Mouse (Mus musculus): Measurements from ENCODE around the gene Cd83. TPM values are rescaled to one million over a fixed set of nuclear protein-coding genes. Genes with fewer than 3 reads are reported as not detected.

The Cd83 gene
- polyA plus RNA-seq, 1 experiment from 2014 or later, result 9.5 TPM

DNA sequence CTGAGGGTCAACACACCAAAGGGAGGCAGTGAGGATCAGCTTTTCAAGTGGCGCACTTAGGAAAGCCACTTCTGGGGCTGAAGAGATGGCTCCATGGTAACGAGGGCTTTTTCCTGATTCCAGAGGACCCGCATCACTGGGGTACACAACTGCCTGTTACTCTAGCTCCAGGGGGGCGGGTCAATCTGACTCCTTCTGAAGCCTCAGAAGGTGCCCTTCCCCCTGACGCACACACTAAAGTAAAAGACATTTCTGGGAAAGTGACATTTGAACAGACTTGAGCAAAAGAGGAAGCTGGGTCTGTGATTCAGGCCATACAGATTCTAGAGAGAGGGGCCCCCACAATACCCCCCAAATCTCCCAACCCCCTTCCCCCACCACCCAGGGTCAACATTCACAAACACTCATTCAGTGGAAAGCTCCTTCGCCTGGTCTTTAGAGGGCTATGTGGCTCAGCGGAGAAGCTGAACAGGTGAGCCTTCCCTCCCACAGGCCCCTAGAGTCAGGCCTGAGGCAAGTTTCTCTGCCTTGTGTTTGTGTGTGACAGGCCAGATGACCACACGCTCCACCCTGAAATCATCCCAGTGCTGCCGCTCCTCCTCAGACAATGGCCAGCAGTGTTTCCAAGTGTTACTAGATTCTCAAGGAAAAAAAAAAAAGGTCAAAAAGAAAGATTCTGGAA lies 7.1 kb upstream of the Cd83 start:
- Histone ChIP-seq H3K4me2 (replicated peaks) (no peak overlapping the region), H3K9me3 (no peaks in the 10 kb centered on the region), H3K27me3 (peaks cover 5% of the 10 kb centered on the region; the same call in 1 of the 2 replicates), H3K4me1 (peaks cover 8% of the 10 kb centered on the region), H3K27ac (no peak overlapping the region), H3K4me3 (no peak overlapping the region), H3K36me3 (no peaks in the 10 kb centered on the region), H3K9ac (no peak overlapping the region)
- no peak for ATAC-seq (ENCODE audit: insufficient number of reproducible peaks, insufficient read depth, low FRiP score, low TSS enrichment)
- 52% methylated on average over 9 of the region's 9 CpGs for WGBS

DNA sequence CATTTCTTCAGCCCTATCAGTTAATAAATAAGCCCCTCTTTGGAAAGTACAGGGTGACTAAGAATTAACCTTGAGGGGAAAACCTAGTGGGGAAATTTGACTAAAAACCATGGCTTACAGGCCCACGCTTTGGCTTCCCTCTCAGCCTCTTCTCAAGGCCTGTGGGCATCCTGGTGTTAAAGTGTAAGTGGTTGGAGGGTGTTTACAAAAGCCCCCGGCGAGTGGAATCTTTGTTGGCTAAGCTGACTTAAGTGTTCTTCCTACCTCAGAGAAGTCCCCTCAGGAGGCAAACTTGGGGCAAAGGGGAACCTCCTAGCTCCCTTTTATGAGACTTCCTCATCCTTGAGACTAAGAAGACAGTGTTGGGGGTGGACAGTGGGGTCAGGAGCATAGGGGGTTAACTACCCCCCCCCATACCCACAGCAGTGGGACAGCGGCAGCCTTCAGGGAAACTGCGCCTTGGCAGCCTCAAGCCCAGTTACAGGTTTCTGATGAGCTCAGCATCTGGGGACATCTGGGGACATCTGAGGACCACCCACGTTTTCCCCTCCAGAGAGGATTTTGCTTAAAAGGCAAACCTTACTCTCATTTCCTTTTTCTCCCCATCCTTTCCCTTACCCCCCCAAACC lies 6.4 kb upstream of the Cd83 start:
- Histone ChIP-seq H3K27me3 (peaks cover 9% of the 10 kb centered on the region; the same call in 1 of the 2 replicates), H3K4me2 (replicated peaks) (no peak overlapping the region), H3K36me3 (no peaks in the 10 kb centered on the region), H3K4me1 (peaks cover 8% of the 10 kb centered on the region), H3K4me3 (no peak overlapping the region), H3K9me3 (no peaks in the 10 kb centered on the region), H3K9ac (no peak overlapping the region), H3K27ac (no peak overlapping the region)
- ATAC-seq (ENCODE audit: insufficient number of reproducible peaks, insufficient read depth, low FRiP score, low TSS enrichment), result no peak
- 31% methylated on average over 6 of the region's 6 CpGs for WGBS

DNA sequence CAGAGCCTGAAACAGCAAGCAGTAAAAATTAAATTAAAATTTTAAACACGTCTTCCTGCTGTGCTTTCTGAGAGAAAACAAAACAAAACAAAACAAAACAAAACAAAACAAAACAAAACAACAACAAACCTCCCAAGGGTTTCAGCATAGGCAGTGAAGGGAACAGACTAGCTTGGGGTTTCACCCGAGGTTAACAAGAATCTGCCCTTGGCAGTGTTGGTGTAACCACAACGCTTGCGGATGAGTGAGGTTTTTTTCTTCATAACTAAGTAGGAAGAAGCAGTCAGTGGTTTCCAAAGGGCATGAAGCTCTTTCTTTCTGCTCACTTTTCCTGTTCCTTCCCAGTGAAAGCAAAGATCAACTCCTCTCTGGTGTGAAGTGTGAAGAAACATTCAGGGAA lies 5.6 kb upstream of the Cd83 start:
- H3K27me3 ChIP-seq, result peaks cover 13% of the 10 kb centered on the region; the same call in 1 of the 2 replicates
- no peaks in the 10 kb centered on the region for H3K36me3 ChIP-seq
- H3K9ac ChIP-seq, result no peak overlapping the region
- no peaks in the 10 kb centered on the region for H3K9me3 ChIP-seq
- H3K4me2 ChIP-seq (replicated peaks), result no peak overlapping the region
- no peak overlapping the region for H3K27ac ChIP-seq
- H3K4me3 ChIP-seq, result no peak overlapping the region
- WGBS, result 69% methylated on average over 4 of the region's 4 CpGs
- H3K4me1 ChIP-seq, result peaks cover 8% of the 10 kb centered on the region
- no peak for ATAC-seq (ENCODE audit: insufficient number of reproducible peaks, insufficient read depth, low FRiP score, low TSS enrichment)

- no peak overlapping the region for H3K4me2 ChIP-seq (replicated peaks)
- WGBS, result 80% methylated on average over 8 of the region's 8 CpGs
- H3K9ac ChIP-seq, result no peak overlapping the region
- H3K27me3 ChIP-seq, result peaks cover 21% of the 10 kb centered on the region; the same call in 1 of the 2 replicates
- peaks cover 17% of the 10 kb centered on the region for H3K4me1 ChIP-seq
- no peak overlapping the region for H3K27ac ChIP-seq
- H3K4me3 ChIP-seq, result no peak overlapping the region
- H3K9me3 ChIP-seq, result no peaks in the 10 kb centered on the region
- ATAC-seq (ENCODE audit: insufficient number of reproducible peaks, insufficient read depth, low FRiP score, low TSS enrichment), result no peak
- H3K36me3 ChIP-seq, result no peaks in the 10 kb centered on the region
Measured at GRCm38 (mm10) chr13:43780071-43780470, 4.5 kb upstream of the Cd83 start.

DNA sequence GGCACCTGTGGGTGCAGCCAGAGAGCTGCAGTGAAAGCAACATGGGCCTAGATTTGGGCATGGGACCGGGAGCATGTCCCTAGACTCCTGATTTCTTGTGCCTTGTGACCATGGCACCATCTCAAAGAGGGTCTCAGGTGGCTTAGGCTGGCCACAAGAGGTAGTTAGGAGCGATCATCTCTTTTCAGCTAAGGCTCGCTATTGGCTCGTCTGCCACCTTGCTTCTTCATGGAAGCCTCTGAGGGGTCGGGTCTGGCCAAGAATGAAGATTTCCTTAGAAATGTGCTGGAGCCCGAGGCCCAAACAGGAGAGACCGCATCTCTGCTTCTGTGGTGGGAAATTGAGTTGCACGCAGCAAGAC lies 1.1 kb downstream of the Cd83 start:
- Histone ChIP-seq H3K4me1 (peaks cover 27% of the 10 kb centered on the region), H3K4me3 (peak overlapping the region; percentile 57), H3K36me3 (no peaks in the 10 kb centered on the region), H3K27me3 (peaks cover 45% of the 10 kb centered on the region), H3K9ac (peak overlapping the region; percentile 60), H3K27ac (0 out of 2 replicates have a peak overlapping the region, but pooled peaks have one; percentile 56), H3K9me3 (no peaks in the 10 kb centered on the region), H3K4me2 (replicated peaks) (peak overlapping the region; percentile 89)
- 28% methylated on average over 8 of the region's 8 CpGs for WGBS
- no peak for ATAC-seq (ENCODE audit: insufficient number of reproducible peaks, insufficient read depth, low FRiP score, low TSS enrichment)

GRCm38 (mm10) chr13:43786171-43786795 lies 1.7 kb downstream of the Cd83 start:
- Histone ChIP-seq H3K4me3 (no peak overlapping the region), H3K27me3 (peaks cover 49% of the 10 kb centered on the region), H3K27ac (no peak overlapping the region), H3K4me2 (replicated peaks) (peak overlapping the region; percentile 89), H3K9ac (no peak overlapping the region), H3K36me3 (no peaks in the 10 kb centered on the region), H3K4me1 (peaks cover 27% of the 10 kb centered on the region), H3K9me3 (no peaks in the 10 kb centered on the region)
- WGBS, result 20% methylated on average over 12 of the region's 12 CpGs
- no peak for ATAC-seq (ENCODE audit: insufficient number of reproducible peaks, insufficient read depth, low FRiP score, low TSS enrichment)

- Histone ChIP-seq H3K36me3 (no peaks in the 10 kb centered on the region), H3K4me3 (no peak overlapping the region), H3K27me3 (peaks cover 44% of the 10 kb centered on the region), H3K9me3 (no peaks in the 10 kb centered on the region), H3K4me2 (replicated peaks) (no peak overlapping the region), H3K9ac (no peak overlapping the region), H3K4me1 (peaks cover 27% of the 10 kb centered on the region), H3K27ac (no peak overlapping the region)
- no peak for ATAC-seq (ENCODE audit: insufficient number of reproducible peaks, insufficient read depth, low FRiP score, low TSS enrichment)
- WGBS, result 19% methylated on average over 2 of the region's 2 CpGs
Measured at GRCm38 (mm10) chr13:43787262-43787661, 2.7 kb downstream of the Cd83 start.

GRCm38 (mm10) chr13:43788071-43788470 lies 3.5 kb downstream of the Cd83 start:
- Histone ChIP-seq H3K4me2 (replicated peaks) (no peak overlapping the region), H3K4me1 (peaks cover 27% of the 10 kb centered on the region), H3K36me3 (no peaks in the 10 kb centered on the region), H3K9ac (no peak overlapping the region), H3K9me3 (no peaks in the 10 kb centered on the region), H3K4me3 (no peak overlapping the region), H3K27me3 (peaks cover 41% of the 10 kb centered on the region), H3K27ac (no peak overlapping the region)
- WGBS, result 88% methylated on average over 8 of the region's 8 CpGs
- no peak for ATAC-seq (ENCODE audit: insufficient number of reproducible peaks, insufficient read depth, low FRiP score, low TSS enrichment)

DNA sequence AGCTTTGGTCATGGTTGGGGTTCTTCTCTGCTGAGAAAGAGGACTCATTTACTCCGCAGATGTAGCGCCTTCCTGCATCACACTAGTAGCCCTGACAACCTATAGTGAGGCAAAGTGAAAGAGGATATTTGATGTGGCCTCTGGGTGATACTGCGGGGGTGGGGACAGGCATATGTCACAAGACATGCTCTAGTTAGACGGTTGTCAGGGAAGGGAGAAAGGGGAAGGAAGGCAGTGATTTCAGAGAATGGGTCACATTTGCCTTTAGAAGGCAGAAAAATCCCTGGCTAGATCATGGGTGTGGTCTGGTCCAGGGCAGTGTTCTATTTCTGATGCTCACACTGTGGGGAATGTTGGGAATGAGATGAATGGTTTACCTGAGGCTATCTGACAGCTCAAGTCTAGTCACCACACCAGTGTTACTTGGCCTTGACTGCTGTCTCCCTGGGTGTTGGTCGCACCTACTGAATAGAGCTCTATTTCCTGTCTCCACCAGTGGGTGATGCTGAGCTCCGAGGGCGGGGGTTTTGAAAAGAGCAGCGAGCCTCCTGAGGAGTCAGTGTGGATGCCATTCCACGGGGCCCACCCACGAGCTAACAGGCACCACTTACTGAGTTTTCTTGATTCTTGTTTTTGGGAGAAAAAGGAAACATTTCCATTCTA lies 4.5 kb downstream of the Cd83 start:
- Histone ChIP-seq H3K36me3 (no peaks in the 10 kb centered on the region), H3K4me2 (replicated peaks) (no peak overlapping the region), H3K4me3 (no peak overlapping the region), H3K9me3 (no peaks in the 10 kb centered on the region), H3K4me1 (peaks cover 27% of the 10 kb centered on the region), H3K27me3 (peaks cover 36% of the 10 kb centered on the region), H3K9ac (no peak overlapping the region), H3K27ac (no peak overlapping the region)
- 69% methylated on average over 10 of the region's 10 CpGs for WGBS
- ATAC-seq (ENCODE audit: insufficient number of reproducible peaks, insufficient read depth, low FRiP score, low TSS enrichment), result no peak

- no peak for ATAC-seq (ENCODE audit: insufficient number of reproducible peaks, insufficient read depth, low FRiP score, low TSS enrichment)
- 91% methylated on average over 11 of the region's 11 CpGs for WGBS
Measured at GRCm38 (mm10) chr13:43790229-43791001, 5.8 kb downstream of the Cd83 start.

DNA sequence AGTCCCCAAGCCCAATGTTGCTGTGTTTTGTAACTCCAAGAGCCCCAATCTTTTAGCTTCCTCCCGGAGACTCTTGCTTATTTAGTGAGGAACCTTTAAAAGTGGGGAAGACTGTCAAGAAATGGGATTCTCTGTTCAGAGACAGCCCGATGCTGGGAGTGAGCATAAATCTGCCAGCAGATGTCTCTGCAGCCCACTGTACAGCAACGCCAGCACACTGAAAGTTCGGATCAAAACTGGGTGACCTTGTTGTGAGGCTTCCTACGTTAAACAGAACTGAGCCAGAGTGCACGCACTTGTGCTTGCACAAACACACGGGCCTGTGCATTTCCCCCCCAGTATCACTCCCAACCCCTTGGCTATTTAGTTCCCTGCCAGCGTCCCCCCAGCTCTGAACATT lies 10.8 kb downstream of the Cd83 start:
- Histone ChIP-seq H3K4me1 (0 out of 2 replicates have a peak, but pooled peaks cover 4% of the 10 kb centered on the region), H3K9ac (no peak overlapping the region), H3K27ac (no peak overlapping the region), H3K4me2 (replicated peaks) (no peak overlapping the region), H3K36me3 (no peaks in the 10 kb centered on the region), H3K27me3 (0 out of 2 replicates have a peak, but pooled peaks cover 8% of the 10 kb centered on the region), H3K9me3 (no peaks in the 10 kb centered on the region), H3K4me3 (no peak overlapping the region)
- ATAC-seq (ENCODE audit: insufficient number of reproducible peaks, insufficient read depth, low FRiP score, low TSS enrichment), result no peak
- 53% methylated on average over 8 of the region's 8 CpGs for WGBS

More at GRCm38 (mm10) chr13:43790229-43791001, 5.8 kb downstream of the Cd83 start:
- H3K4me1 ChIP-seq, result peaks cover 15% of the 10 kb centered on the region
- H3K9me3 ChIP-seq, result no peaks in the 10 kb centered on the region
- H3K27me3 ChIP-seq, result peaks cover 25% of the 10 kb centered on the region
- no peaks in the 10 kb centered on the region for H3K36me3 ChIP-seq
- H3K27ac ChIP-seq, result no peak overlapping the region
- no peak overlapping the region for H3K4me3 ChIP-seq
- H3K4me2 ChIP-seq (replicated peaks), result no peak overlapping the region
- no peak overlapping the region for H3K9ac ChIP-seq
